Mouse (Mus musculus): ENCODE data around the gene Wfdc15a. TPM values are rescaled to one million over a fixed set of nuclear protein-coding genes. Genes with fewer than 3 reads are reported as not detected.
"Not testable (repeated sequence)": the region's sequence is repeated elsewhere in the genome, so short reads cannot be mapped to it uniquely, and the experiment has no call there.

Wfdc15a gene
- total RNA-seq (2021) = not detected
- long read RNA-seq, experiment 1 = 0 reads
- long read RNA-seq, experiment 2 = 0 reads

- Histone ChIP-seq H3K4me3 (no peak within 1 kb of the TSS), H3K27ac (no peak within 1 kb of the TSS)
- no peak for DNase-seq (ENCODE audit: extremely low spot score in 1 of 2, low spot score in 2 of 2)
- intact Hi-C loops (cut with DNase I) = loop anchor here (5.0 kb wide), 1 partner anchor 128 kb away; no protein-coding TSS in a partner anchor
- TF ChIP-seq CTCF (IDR thresholded peaks at IDR 0.05) = no peak
These were observed at the start of gene Wfdc15a for GRCm38 (mm10) chr2:164199626-164200327. Gene Wfdc15a (minus strand): TSS chr2:164200130.

- no peak for TF ChIP-seq CTCF (IDR thresholded peaks at IDR 0.05)
- Histone ChIP-seq H3K27ac (no peak within 1 kb of the TSS), H3K4me3 (no peak within 1 kb of the TSS)
- intact Hi-C loops (cut with DNase I) = no loop called here
- no peak for DNase-seq (ENCODE audit: extremely low spot score in 1 of 2, low spot score in 2 of 2)
These were observed 38.4 kb upstream of the Wfdc15a start, which contains the start of gene Svs2 for GRCm38 (mm10) chr2:164238366-164238765. Gene Svs2 (minus strand): TSS chr2:164238466.

- no peak overlapping the region for H3K4me3 ChIP-seq
- TF ChIP-seq CTCF (IDR thresholded peaks at IDR 0.05) = no peak
- DNase-seq (ENCODE audit: extremely low spot score in 1 of 2, low spot score in 2 of 2) = no peak
- no peak overlapping the region for H3K27ac ChIP-seq
- intact Hi-C loops (cut with DNase I) = no loop called here
These were observed 32.7 kb upstream of the Wfdc15a start for GRCm38 (mm10) chr2:164232671-164233070.

GRCm38 (mm10) chr2:164228361-164229070, 28.6 kb upstream of the Wfdc15a start:
- DNase-seq (ENCODE audit: extremely low spot score in 1 of 2, low spot score in 2 of 2) = no peak
- Histone ChIP-seq H3K27ac (no peak overlapping the region), H3K4me3 (no peak overlapping the region)
- TF ChIP-seq CTCF (IDR thresholded peaks at IDR 0.05) = no peak
- intact Hi-C loops (cut with DNase I) = no loop called here

GRCm38 (mm10) chr2:164221522-164221921, 21.6 kb upstream of the Wfdc15a start, which contains the start of gene Wfdc15b:
Gene Wfdc15b (minus strand): TSS chr2:164221660.
- TF ChIP-seq CTCF (IDR thresholded peaks at IDR 0.05) = no peak
- H3K4me3 ChIP-seq = no peak within 1 kb of the TSS
- DNase-seq (ENCODE audit: extremely low spot score in 1 of 2, low spot score in 2 of 2) = no peak
- intact Hi-C loops (cut with DNase I) = no loop called here
- no peak within 1 kb of the TSS for H3K27ac ChIP-seq

- intact Hi-C loops (cut with DNase I) = no loop called here
- Histone ChIP-seq H3K4me3 (no peak overlapping the region), H3K27ac (no peak overlapping the region)
- no peak for DNase-seq (ENCODE audit: extremely low spot score in 1 of 2, low spot score in 2 of 2)
- TF ChIP-seq CTCF (IDR thresholded peaks at IDR 0.05) = no peak
These were observed 19.4 kb upstream of the Wfdc15a start for GRCm38 (mm10) chr2:164219295-164219694.

- DNase-seq (ENCODE audit: extremely low spot score in 1 of 2, low spot score in 2 of 2) = no peak
- peak overlapping the region; percentile 11; the same call in 1 of the 2 replicates for H3K27ac ChIP-seq
- no peak overlapping the region for H3K4me3 ChIP-seq
- no peak for TF ChIP-seq CTCF (IDR thresholded peaks at IDR 0.05)
- intact Hi-C loops (cut with DNase I) = loop anchor here (2.0 to 5.0 kb wide), 2 partner anchors 38 to 100 kb away; no protein-coding TSS in a partner anchor
These were observed 12.8 kb upstream of the Wfdc15a start for GRCm38 (mm10) chr2:164212711-164213110.

- no peak for DNase-seq (ENCODE audit: extremely low spot score in 1 of 2, low spot score in 2 of 2)
- no peak for TF ChIP-seq CTCF (IDR thresholded peaks at IDR 0.05)
- intact Hi-C loops (cut with DNase I) = loop anchor here (5.0 kb wide), 1 partner anchor 101 kb away; no protein-coding TSS in a partner anchor
- no peak overlapping the region for H3K27ac ChIP-seq
- H3K4me3 ChIP-seq = no peak overlapping the region
These were observed 11.0 kb upstream of the Wfdc15a start for GRCm38 (mm10) chr2:164210892-164211291.

- no peak for TF ChIP-seq CTCF (IDR thresholded peaks at IDR 0.05)
- peak in 1 of 2 experiments; percentile 14 for DNase-seq (ENCODE audit: extremely low spot score in 1 of 2, low spot score in 2 of 2)
- Histone ChIP-seq H3K27ac (peak overlapping the region; percentile 45; the same call in 1 of the 2 replicates), H3K4me3 (no peak overlapping the region)
- intact Hi-C loops (cut with DNase I) = no loop called here
These were observed 6.7 kb upstream of the Wfdc15a start for GRCm38 (mm10) chr2:164206676-164207075.

GRCm38 (mm10) chr2:164206011-164206410, 6.1 kb upstream of the Wfdc15a start:
- DNase-seq (ENCODE audit: extremely low spot score in 1 of 2, low spot score in 2 of 2); intact Hi-C loops (cut with DNase I); H3K4me3 ChIP-seq; H3K27ac ChIP-seq: not testable (repeated sequence)

GRCm38 (mm10) chr2:164196700-164196990, 3.3 kb downstream of the Wfdc15a start:
- no peak for DNase-seq (ENCODE audit: extremely low spot score in 1 of 2, low spot score in 2 of 2)
- Histone ChIP-seq H3K4me3 (no peak overlapping the region), H3K27ac (no peak overlapping the region)
- no peak for TF ChIP-seq CTCF (IDR thresholded peaks at IDR 0.05)
- intact Hi-C loops (cut with DNase I) = loop anchor here (5.0 kb wide), 1 partner anchor 131 kb away; no protein-coding TSS in a partner anchor

All from left cerebral cortex, adult 2 months (tissue).